Mouse (Mus musculus) left cerebral cortex, adult 11 months (tissue): ENCODE results near the gene Pms1.

ENCODE experiments used
- DNase-seq: peaks from one replicate; pipeline ENCODE4 v3.0.0; 2022; ENCODE audit warnings: low spot score

Gene Pms1

GRCm38 (mm10) chr1:53201630-53202199 lies 95.1 kb downstream of the Pms1 start:
- DNase-seq = no peak

GRCm38 (mm10) chr1:53194536-53194935 lies 102.3 kb downstream of the Pms1 start:
- no peak for DNase-seq

- DNase-seq = no peak
Observed at GRCm38 (mm10) chr1:53191234-53191633, 105.6 kb downstream of the Pms1 start.

DNA sequence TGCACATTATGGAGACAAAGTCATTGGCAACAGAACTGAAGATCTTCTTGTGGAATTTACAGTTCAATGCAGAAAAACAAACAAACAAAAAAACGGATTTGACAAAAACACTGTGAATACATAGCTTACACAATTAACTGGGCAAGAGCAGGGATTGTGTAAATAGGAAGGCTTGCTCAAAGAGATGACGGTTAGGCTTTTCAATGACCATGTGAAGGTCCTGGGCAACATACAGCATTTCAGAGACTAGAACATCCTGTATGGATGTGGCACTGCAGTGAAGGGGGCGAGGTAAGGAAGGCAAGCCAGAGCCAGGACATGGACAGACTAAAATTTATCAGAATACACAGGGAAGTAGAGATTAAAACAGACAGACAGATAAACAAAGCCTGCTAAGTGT lies 107.2 kb downstream of the Pms1 start:
- no peak for DNase-seq

GRCm38 (mm10) chr1:53187536-53187935 lies 109.3 kb downstream of the Pms1 start, which contains the start of gene 1700019A02Rik:
1700019A02Rik (minus strand) TSS chr1:53187636.
- no peak for DNase-seq

GRCm38 (mm10) chr1:53186301-53186700 lies 110.5 kb downstream of the Pms1 start:
- DNase-seq = no peak

- no peak for DNase-seq
Observed at GRCm38 (mm10) chr1:53157715-53158114, 139.1 kb downstream of the Pms1 start.
